Mouse (Mus musculus): ENCODE measurements around the gene Depdc5. TPM values are rescaled to one million over a fixed set of nuclear protein-coding genes. Genes with fewer than 3 reads are reported as not detected.
"Not testable (repeated sequence)": the region's sequence is repeated elsewhere in the genome, so short reads cannot be mapped to it uniquely, and the experiment has no call there.

Depdc5 gene
- 28.7 and 34.4 TPM in 2 replicates for polyA plus RNA-seq (2014; fragmentation: Nextera tagmentation; extraction: Ambion mirVana)

- no peaks in the 10 kb centered on the region for H3K9me3 ChIP-seq (ENCODE audit: control insufficient read depth, low read length)
- DNase-seq (ENCODE audit: low spot score) = peak; percentile 91
- peak within 1 kb of the TSS; percentile 55; the same call in 1 of the 2 replicates for H3K27ac ChIP-seq (ENCODE audit: low read depth, low read length)
- H3K4me2 ChIP-seq (replicated peaks; ENCODE audit: low read depth, low read length) = peak within 1 kb of the TSS; percentile 56
- under 1% methylated on average over 46 of the region's 64 CpGs for WGBS
- H3K4me3 ChIP-seq (ENCODE audit: low read depth, low read length) = peak within 1 kb of the TSS; percentile 72
- peak; percentile 97 for ATAC-seq (ENCODE audit: low FRiP score)
- no peaks in the 10 kb centered on the region; the same call in 1 of the 2 replicates for H3K4me1 ChIP-seq (replicated peaks; ENCODE audit: control insufficient read depth, insufficient read depth, low read length)
- peak within 1 kb of the TSS; percentile 73 for H3K9ac ChIP-seq (ENCODE audit: low read depth, low read length)
- no peaks in the 10 kb centered on the region for H3K27me3 ChIP-seq (ENCODE audit: control insufficient read depth, insufficient read depth, low read length)
- H3K36me3 ChIP-seq (ENCODE audit: control insufficient read depth, insufficient read depth, low read length) = no peaks in the 10 kb centered on the region
Measured at GRCm38 (mm10) chr5:32863253-32864228, at the start of gene Depdc5. Gene Depdc5 (plus strand): TSS chr5:32863701.

- 95% methylated on average over 4 of the region's 4 CpGs for WGBS
- Histone ChIP-seq H3K9ac (ENCODE audit: low read depth, low read length) (no peak overlapping the region), H3K4me1 (replicated peaks; ENCODE audit: control insufficient read depth, insufficient read depth, low read length) (no peaks in the 10 kb centered on the region), H3K36me3 (ENCODE audit: control insufficient read depth, insufficient read depth, low read length) (no peaks in the 10 kb centered on the region), H3K27me3 (ENCODE audit: control insufficient read depth, insufficient read depth, low read length) (no peaks in the 10 kb centered on the region), H3K27ac (ENCODE audit: low read depth, low read length) (no peak overlapping the region), H3K9me3 (ENCODE audit: control insufficient read depth, low read length) (no peaks in the 10 kb centered on the region), H3K4me3 (ENCODE audit: low read depth, low read length) (no peak overlapping the region), H3K4me2 (replicated peaks; ENCODE audit: low read depth, low read length) (no peak overlapping the region)
- ATAC-seq (ENCODE audit: low FRiP score) (no peak), DNase-seq (ENCODE audit: low spot score) (no peak)
Measured at GRCm38 (mm10) chr5:32815396-32815795, 48.1 kb upstream of the Depdc5 start.

DNA sequence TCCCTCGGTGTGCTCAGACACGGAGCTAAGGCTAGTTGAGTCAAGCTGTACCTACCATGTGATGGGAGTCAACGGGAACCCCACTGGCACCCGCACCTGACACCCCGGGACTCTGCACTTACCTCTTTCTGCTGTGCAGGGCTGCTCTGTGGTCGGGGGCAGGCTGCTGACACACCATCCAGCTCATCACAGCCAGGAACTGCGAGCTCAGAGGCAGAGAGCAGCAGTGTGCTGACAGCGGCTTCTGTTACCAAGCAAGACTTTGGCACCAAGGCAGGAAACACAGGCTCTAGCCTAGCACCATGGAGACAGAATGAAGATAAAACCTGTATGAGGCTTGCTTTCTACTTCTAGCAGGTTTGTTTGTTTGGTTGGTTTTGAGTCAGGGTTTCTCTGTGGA is 43.0 kb upstream of the Depdc5 start:
- Histone ChIP-seq H3K4me3 (ENCODE audit: low read depth, low read length) (no peak overlapping the region), H3K36me3 (ENCODE audit: control insufficient read depth, insufficient read depth, low read length) (peaks cover 4% of the 10 kb centered on the region; the same call in 1 of the 2 replicates), H3K9ac (ENCODE audit: low read depth, low read length) (no peak overlapping the region), H3K4me1 (replicated peaks; ENCODE audit: control insufficient read depth, insufficient read depth, low read length) (no peaks in the 10 kb centered on the region), H3K27ac (ENCODE audit: low read depth, low read length) (no peak overlapping the region), H3K27me3 (ENCODE audit: control insufficient read depth, insufficient read depth, low read length) (no peaks in the 10 kb centered on the region), H3K4me2 (replicated peaks; ENCODE audit: low read depth, low read length) (no peak overlapping the region), H3K9me3 (ENCODE audit: control insufficient read depth, low read length) (no peaks in the 10 kb centered on the region)
- WGBS = 94% methylated on average over 8 of the region's 8 CpGs
- no peak for DNase-seq (ENCODE audit: low spot score)
- ATAC-seq (ENCODE audit: low FRiP score) = no peak

DNA sequence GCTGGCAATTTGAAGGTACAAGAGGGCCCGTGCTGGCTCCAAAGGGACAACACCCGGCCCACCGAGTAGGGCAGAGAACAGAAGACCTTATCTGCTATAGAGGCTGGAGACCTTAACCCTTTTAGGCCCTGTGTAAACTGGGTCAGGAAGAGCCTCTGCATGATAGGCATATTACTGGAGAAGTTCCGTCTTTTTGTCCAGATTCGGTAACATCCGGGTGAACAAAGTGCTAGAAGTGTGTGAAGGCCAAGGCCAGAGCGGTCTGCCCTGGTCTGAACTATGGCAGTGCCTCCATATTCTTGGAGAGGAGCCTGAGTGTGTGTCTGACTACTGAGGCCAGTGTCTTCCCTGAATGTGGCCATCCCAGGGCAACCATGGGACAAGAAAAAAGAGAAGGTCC is 36.5 kb upstream of the Depdc5 start, which contains the start of gene Gm20671:
Gene Gm20671, minus strand, starts transcription at position 101 of the 400 bp plus-strand sequence.
- WGBS = 96% methylated on average over 7 of the region's 7 CpGs
- no peak within 1 kb of the TSS for H3K27ac ChIP-seq (ENCODE audit: low read depth, low read length)
- peaks cover 14% of the 10 kb centered on the region for H3K36me3 ChIP-seq (ENCODE audit: control insufficient read depth, insufficient read depth, low read length)
- H3K9me3 ChIP-seq (ENCODE audit: control insufficient read depth, low read length) = no peaks in the 10 kb centered on the region
- DNase-seq (ENCODE audit: low spot score) (no peak), ATAC-seq (ENCODE audit: low FRiP score) (no peak)
- H3K27me3 ChIP-seq (ENCODE audit: control insufficient read depth, insufficient read depth, low read length) = no peaks in the 10 kb centered on the region
- H3K4me2 ChIP-seq (replicated peaks; ENCODE audit: low read depth, low read length) = no peak within 1 kb of the TSS
- H3K9ac ChIP-seq (ENCODE audit: low read depth, low read length) = no peak within 1 kb of the TSS
- H3K4me1 ChIP-seq (replicated peaks; ENCODE audit: control insufficient read depth, insufficient read depth, low read length) = no peaks in the 10 kb centered on the region
- no peak within 1 kb of the TSS for H3K4me3 ChIP-seq (ENCODE audit: low read depth, low read length)

- H3K4me2 ChIP-seq (replicated peaks; ENCODE audit: low read depth, low read length); ATAC-seq (ENCODE audit: low FRiP score); H3K9me3 ChIP-seq (ENCODE audit: control insufficient read depth, low read length); H3K27me3 ChIP-seq (ENCODE audit: control insufficient read depth, insufficient read depth, low read length); H3K4me1 ChIP-seq (replicated peaks; ENCODE audit: control insufficient read depth, insufficient read depth, low read length); H3K4me3 ChIP-seq (ENCODE audit: low read depth, low read length); H3K27ac ChIP-seq (ENCODE audit: low read depth, low read length); DNase-seq (ENCODE audit: low spot score); H3K9ac ChIP-seq (ENCODE audit: low read depth, low read length): not testable (repeated sequence)
- peaks cover 14% of the 10 kb centered on the region for H3K36me3 ChIP-seq (ENCODE audit: control insufficient read depth, insufficient read depth, low read length)
- 94% methylated on average over 1 of the region's 1 CpGs for WGBS
Measured at GRCm38 (mm10) chr5:32828766-32829165, 34.7 kb upstream of the Depdc5 start.

- H3K4me1 ChIP-seq (replicated peaks; ENCODE audit: control insufficient read depth, insufficient read depth, low read length) = no peaks in the 10 kb centered on the region
- ATAC-seq (ENCODE audit: low FRiP score) (no peak), DNase-seq (ENCODE audit: low spot score) (no peak)
- H3K27me3 ChIP-seq (ENCODE audit: control insufficient read depth, insufficient read depth, low read length) = no peaks in the 10 kb centered on the region
- H3K9me3 ChIP-seq (ENCODE audit: control insufficient read depth, low read length) = no peaks in the 10 kb centered on the region
- no peak overlapping the region for H3K27ac ChIP-seq (ENCODE audit: low read depth, low read length)
- peaks cover 14% of the 10 kb centered on the region for H3K36me3 ChIP-seq (ENCODE audit: control insufficient read depth, insufficient read depth, low read length)
- H3K4me3 ChIP-seq (ENCODE audit: low read depth, low read length) = no peak overlapping the region
- no peak overlapping the region for H3K9ac ChIP-seq (ENCODE audit: low read depth, low read length)
- H3K4me2 ChIP-seq (replicated peaks; ENCODE audit: low read depth, low read length) = no peak overlapping the region
- WGBS = 91% methylated on average over 2 of the region's 2 CpGs
Measured at GRCm38 (mm10) chr5:32830054-32830453, 33.4 kb upstream of the Depdc5 start.

GRCm38 (mm10) chr5:32834497-32834896 is 29.0 kb upstream of the Depdc5 start:
- ATAC-seq (ENCODE audit: low FRiP score) = no peak
- H3K36me3 ChIP-seq (ENCODE audit: control insufficient read depth, insufficient read depth, low read length) = peaks cover 7% of the 10 kb centered on the region; the same call in 1 of the 2 replicates

GRCm38 (mm10) chr5:32836976-32837375 is 26.5 kb upstream of the Depdc5 start:
- no peak for DNase-seq (ENCODE audit: low spot score)
- WGBS = 93% methylated on average over 5 of the region's 5 CpGs
- no peak for ATAC-seq (ENCODE audit: low FRiP score)

More at GRCm38 (mm10) chr5:32834497-32834896, 29.0 kb upstream of the Depdc5 start:
- no peaks in the 10 kb centered on the region for H3K4me1 ChIP-seq (replicated peaks; ENCODE audit: control insufficient read depth, insufficient read depth, low read length)
- WGBS = 94% methylated on average over 1 of the region's 1 CpGs
- no peaks in the 10 kb centered on the region for H3K9me3 ChIP-seq (ENCODE audit: control insufficient read depth, low read length)
- H3K27ac ChIP-seq (ENCODE audit: low read depth, low read length) = no peak overlapping the region
- H3K9ac ChIP-seq (ENCODE audit: low read depth, low read length) = no peak overlapping the region
- H3K27me3 ChIP-seq (ENCODE audit: control insufficient read depth, insufficient read depth, low read length) = no peaks in the 10 kb centered on the region
- no peak overlapping the region for H3K4me3 ChIP-seq (ENCODE audit: low read depth, low read length)
- DNase-seq (ENCODE audit: low spot score) = no peak
- no peak overlapping the region for H3K4me2 ChIP-seq (replicated peaks; ENCODE audit: low read depth, low read length)

More at GRCm38 (mm10) chr5:32836976-32837375, 26.5 kb upstream of the Depdc5 start:
- Histone ChIP-seq H3K9me3 (ENCODE audit: control insufficient read depth, low read length) (no peaks in the 10 kb centered on the region), H3K36me3 (ENCODE audit: control insufficient read depth, insufficient read depth, low read length) (0 out of 2 replicates have a peak, but pooled peaks cover 5% of the 10 kb centered on the region), H3K9ac (ENCODE audit: low read depth, low read length) (no peak overlapping the region), H3K27ac (ENCODE audit: low read depth, low read length) (no peak overlapping the region), H3K4me2 (replicated peaks; ENCODE audit: low read depth, low read length) (no peak overlapping the region), H3K27me3 (ENCODE audit: control insufficient read depth, insufficient read depth, low read length) (no peaks in the 10 kb centered on the region), H3K4me1 (replicated peaks; ENCODE audit: control insufficient read depth, insufficient read depth, low read length) (no peaks in the 10 kb centered on the region), H3K4me3 (ENCODE audit: low read depth, low read length) (no peak overlapping the region)

Data from hindbrain, embryonic 11.5 days (tissue).